ENCODE assay signal across 15 mouse cellular contexts in the genomic region with DNA sequence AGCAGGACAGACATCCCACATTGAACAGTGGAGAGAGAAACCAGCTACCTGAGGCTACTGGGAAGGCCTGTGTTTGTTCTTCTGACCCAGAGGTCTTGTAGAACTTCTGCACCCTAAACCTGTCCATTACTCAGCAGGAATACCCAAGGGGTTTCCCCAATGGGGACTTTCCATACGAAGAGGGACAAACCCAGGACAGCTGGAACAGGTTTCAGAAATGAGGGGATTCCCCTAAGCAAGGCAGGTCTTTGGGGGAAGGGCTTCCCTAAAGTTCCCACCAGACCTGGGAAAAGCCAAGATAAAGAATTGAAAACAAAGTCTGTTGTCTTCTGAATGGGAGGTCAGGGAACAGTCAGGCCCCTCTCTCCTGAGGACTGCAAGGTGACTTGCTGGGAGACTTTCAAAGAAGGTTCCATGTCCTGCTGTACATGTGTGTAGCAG. TPM values are rescaled to one million over a fixed set of nuclear protein-coding genes. Genes with fewer than 3 reads are reported as not detected.
DNase-seq lines count a peak whose midpoint lies in the region; ATAC-seq and TF ChIP-seq lines count a peak whose summit lies in the region.
"Had no signal": no experiment of that assay in that cellular context is flagged by ENCODE, and none has a peak within 500 bp of the region (broad histone marks: within the 10 kb centered on the region; RNA-seq: fewer than 3 reads in every experiment).

No protein-coding gene starts in this region.

- no peak for DNase-seq in liver, adult 2 months (ENCODE audit: extremely low read depth, low read depth, low spot score)
- DNase-seq in liver (no peak), CH12.LX (ENCODE audit: extremely low read depth) (peak; percentile 98)
- peak; percentile 33 to 38 for DNase-seq in B cell, adult 2 months
- DNase-seq in liver, postnatal 0 days, result no peak
- no peak for DNase-seq in cerebellum, postnatal 14 days
- DNase-seq in thymus, postnatal 25 days, result no peak
- DNase-seq: adrenal gland, postnatal 25 days; gastrocnemius, postnatal 14 days; left cerebral cortex, postnatal 4 days; lung, adult 2 months had no signal

- WGBS in liver, adult 2 months, result 48% methylated on average over 1 of the region's 1 CpGs
- 29% methylated on average over 1 of the region's 1 CpGs for WGBS in liver, postnatal 0 days (ENCODE audit: insufficient replicate concordance)

- peak; percentile 95 for TF ChIP-seq EP300 in CH12.LX (IDR thresholded peaks at IDR 0.05; ENCODE audit: low read length)
- TF ChIP-seq EP300 in liver, postnatal 0 days (IDR thresholded peaks at IDR 0.05; ENCODE audit: low read depth), result no peak

- H3K4me2 ChIP-seq in CH12.LX (ENCODE audit: insufficient read depth, low read depth, poor library complexity, severe bottlenecking), result peak overlapping the region; percentile 67
- no peak overlapping the region for H3K4me2 ChIP-seq in liver, postnatal 0 days (ENCODE audit: low read depth, low read length)
- H3K4me2 ChIP-seq: forebrain, embryonic 13.5 days; kidney, embryonic 15.5 days had no signal

- no peak; the same call in 1 of the 2 replicates for TF ChIP-seq RAD21 in CH12.LX (IDR thresholded peaks at IDR 0.05; ENCODE audit: low read depth, low read length)

- no peaks in the 10 kb centered on the region for H3K9me3 ChIP-seq in CH12.LX (replicated peaks; ENCODE audit: low read length)
- H3K9me3 ChIP-seq in liver, postnatal 0 days (ENCODE audit: low read length), result no peaks in the 10 kb centered on the region
- H3K9me3 ChIP-seq: forebrain, embryonic 13.5 days; kidney, embryonic 15.5 days; midbrain, embryonic 10.5 days had no signal

- in situ Hi-C loops in CH12.LX (cut with MboI; ENCODE audit: low pct_ligation_motif_present, low pct_unique_long_range_greater_than_20kb, low sequenced_read_pairs), result no loop called here

- peaks cover 2% of the 10 kb centered on the region; the same call in 1 of the 2 replicates for H3K36me3 ChIP-seq in liver, adult 2 months (ENCODE audit: control insufficient read depth, insufficient read depth, low read length)
- H3K36me3 ChIP-seq in CH12.LX (replicated peaks in 1 of 2; ENCODE audit: control insufficient read depth in 1 of 2, insufficient read depth in 1 of 2, low read length in 1 of 2), result peaks cover 34 to 38% of the 10 kb centered on the region in 2 experiments
- peaks cover 28% of the 10 kb centered on the region for H3K36me3 ChIP-seq in liver, postnatal 0 days (replicated peaks; ENCODE audit: insufficient read depth, low read length)

- no peak overlapping the region for H3K9ac ChIP-seq in liver, adult 2 months (ENCODE audit: low read depth, low read length)
- peak overlapping the region; percentile 38 for H3K9ac ChIP-seq in CH12.LX (ENCODE audit: insufficient read depth, low read depth)
- H3K9ac ChIP-seq in liver, postnatal 0 days (replicated peaks), result no peak overlapping the region
- H3K9ac ChIP-seq: forebrain, embryonic 13.5 days; kidney, embryonic 15.5 days had no signal

- ATAC-seq in liver, postnatal 0 days, result no peak
- ATAC-seq: forebrain, embryonic 13.5 days; hindbrain, embryonic 16.5 days had no signal

- no peaks in the 10 kb centered on the region for H3K4me1 ChIP-seq in liver, adult 2 months (ENCODE audit: control insufficient read depth, insufficient read depth, low read length)
- peaks cover 18 to 61% of the 10 kb centered on the region in 2 experiments for H3K4me1 ChIP-seq in CH12.LX (ENCODE audit: control insufficient read depth in 1 of 2, insufficient read depth in 2 of 2)
- H3K4me1 ChIP-seq in liver, postnatal 0 days (ENCODE audit: insufficient read depth), result peaks cover 5% of the 10 kb centered on the region; the same call in 1 of the 2 replicates
- H3K4me1 ChIP-seq: forebrain, embryonic 13.5 days had no signal

- H3K27me3 ChIP-seq in liver, adult 2 months (ENCODE audit: control insufficient read depth, insufficient read depth, low read length), result no peaks in the 10 kb centered on the region
- H3K27me3 ChIP-seq in CH12.LX (replicated peaks), result no peaks in the 10 kb centered on the region
- H3K27me3 ChIP-seq in liver, postnatal 0 days (ENCODE audit: insufficient read depth, low read length), result no peaks in the 10 kb centered on the region
- H3K27me3 ChIP-seq: forebrain, embryonic 13.5 days; kidney, embryonic 15.5 days had no signal

- dilution Hi-C loops in CH12.LX (cut with MboI; ENCODE audit: extremely low pct_ligation_motif_present, extremely low pct_unique_long_range_greater_than_20kb, low sequenced_read_pairs), result no loop called here

- H3K79me2 ChIP-seq in liver, adult 2 months (ENCODE audit: control insufficient read depth, insufficient read depth, low read length), result no peaks in the 10 kb centered on the region
- H3K79me2 ChIP-seq in CH12.LX (replicated peaks; ENCODE audit: control insufficient read depth, extremely low read depth, insufficient read depth, poor library complexity, severe bottlenecking), result no peaks in the 10 kb centered on the region

- peak overlapping the region; percentile 33 for H3K27ac ChIP-seq in liver, adult 2 months (replicated peaks; ENCODE audit: insufficient read depth, low read depth, low read length)
- H3K27ac ChIP-seq in CH12.LX (ENCODE audit: insufficient read depth, low read depth), result peak overlapping the region; percentile 98
- H3K27ac ChIP-seq in liver, postnatal 0 days (ENCODE audit: low read depth), result peak overlapping the region; percentile 48; the same call in 1 of the 2 replicates
- H3K27ac ChIP-seq: forebrain, embryonic 13.5 days; midbrain, embryonic 10.5 days had no signal

- H3K4me3 ChIP-seq in liver, adult 2 months (ENCODE audit: insufficient read depth, low read depth, low read length), result no peak overlapping the region
- H3K4me3 ChIP-seq in CH12.LX (replicated peaks in 1 of 3; ENCODE audit: low read depth in 2 of 3, low read length in 2 of 3, poor library complexity in 1 of 3), result peak overlapping the region in 1 of 3 experiments; percentile 5
- H3K4me3 ChIP-seq in liver, postnatal 0 days (ENCODE audit: low read depth, low read length), result no peak overlapping the region
- H3K4me3 ChIP-seq: forebrain, embryonic 13.5 days; kidney, embryonic 15.5 days; midbrain, embryonic 10.5 days had no signal

- TF ChIP-seq CTCF in liver, adult 2 months (IDR thresholded peaks at IDR 0.05; ENCODE audit: low read depth, low read length), result no peak
- no peak for TF ChIP-seq CTCF in CH12.LX (conservative IDR thresholded peaks at IDR 0.05 in 1 of 2, IDR thresholded peaks at IDR 0.05 in 1 of 2; ENCODE audit: low read depth in 2 of 2, low read length in 2 of 2)
- no peak for TF ChIP-seq CTCF in liver, postnatal 0 days (IDR thresholded peaks at IDR 0.05; ENCODE audit: low read depth)

- no peak for TF ChIP-seq POLR2A in liver, adult 2 months (IDR thresholded peaks at IDR 0.05; ENCODE audit: extremely low read depth, insufficient read depth, low read length)
- no peak for TF ChIP-seq POLR2A in CH12.LX (IDR thresholded peaks at IDR 0.05; ENCODE audit: low read depth, low read length)

TF ChIP-seq in CH12.LX, 34 proteins besides CTCF, POLR2A, EP300 and RAD21 (continues in another document):
- TF ChIP-seq USF1 (IDR thresholded peaks at IDR 0.05; ENCODE audit: low read depth, low read length) (no peak), SIN3A (IDR thresholded peaks at IDR 0.05; ENCODE audit: low read length) (peak; percentile 78; the same call in 1 of the 2 replicates), MEF2A (IDR thresholded peaks at IDR 0.05; ENCODE audit: borderline replicate concordance, low read depth, low read length) (peak; percentile 86), UBTF (IDR thresholded peaks at IDR 0.05; ENCODE audit: low read depth, low read length) (no peak), ZNF384 (IDR thresholded peaks at IDR 0.05; ENCODE audit: low read depth, low read length) (peak; percentile 32; the same call in 1 of the 2 replicates), ZC3H11A (IDR thresholded peaks at IDR 0.05; ENCODE audit: low read depth, low read length) (no peak), JUN (IDR thresholded peaks at IDR 0.05; ENCODE audit: insufficient read depth, low read depth, low read length) (peak; percentile 43), USF2 (conservative IDR thresholded peaks at IDR 0.05; ENCODE audit: low read depth, low read length) (no peak), TBP (conservative IDR thresholded peaks at IDR 0.05; ENCODE audit: low read depth, low read length) (no peak; the same call in 1 of the 2 replicates), MYC (IDR thresholded peaks at IDR 0.05; ENCODE audit: low read depth, low read length) (peak; percentile 81)

RNA-seq across cellular contexts. Expression of a gene that starts 4.9 kb away (rescaled TPM):
- 9.3 and 16.4 TPM in 2 replicates for total RNA-seq in liver, adult 2 months (2014; rRNA removed)
- 18.2 and 21.0 TPM in 2 replicates for polyA plus RNA-seq in liver, adult 2 months (2012; rRNA removed)
- total RNA-seq in CH12.LX (2012; rRNA removed) (64.3 and 80.0 TPM in 2 replicates), CH12.LX (2014; rRNA removed) (39.0 and 40.6 TPM in 2 replicates)
- 45.1 and 49.6 TPM in 2 replicates for polyA plus RNA-seq in CH12.LX (2012; ENCODE audit: insufficient read length, low read depth)
- 4.5 and 5.4 TPM in 2 replicates for polyA plus RNA-seq in liver, postnatal 0 days (2015; fragmentation: Nextera tagmentation; extraction: Ambion mirVana)

RNA-seq across cellular contexts. Expression of a gene that starts 13.8 kb away (rescaled TPM):
- 27.4 and 36.0 TPM in 2 replicates for total RNA-seq in liver, adult 2 months (2014; rRNA removed)
- polyA plus RNA-seq in liver, adult 2 months (2012; rRNA removed), result 41.2 and 41.8 TPM in 2 replicates
- 227 and 230 TPM in 2 replicates for total RNA-seq in CH12.LX (2012; rRNA removed)
- total RNA-seq in CH12.LX (2014; rRNA removed), result 84.1 and 87.2 TPM in 2 replicates
- 447 and 532 TPM in 2 replicates for polyA plus RNA-seq in CH12.LX (2012; ENCODE audit: insufficient read length, low read depth)
- 81.1 and 84.1 TPM in 2 replicates for polyA plus RNA-seq in liver, postnatal 0 days (2015; fragmentation: Nextera tagmentation; extraction: Ambion mirVana)

RNA-seq across cellular contexts. Expression of a gene that starts 29.6 kb away (rescaled TPM):
- 1.0 and 1.5 TPM in 2 replicates for total RNA-seq in liver, adult 2 months (2014; rRNA removed)
- 1.9 and 3.5 TPM in 2 replicates for polyA plus RNA-seq in liver, adult 2 months (2012; rRNA removed)
- total RNA-seq in CH12.LX (2012; rRNA removed) (4.1 and 4.8 TPM in 2 replicates), CH12.LX (2014; rRNA removed) (1.2 and 1.7 TPM in 2 replicates)
- polyA plus RNA-seq in CH12.LX (2012; ENCODE audit: insufficient read length, low read depth), result 7.2 and 7.6 TPM in 2 replicates
- polyA plus RNA-seq in liver, postnatal 0 days (2015; fragmentation: Nextera tagmentation; extraction: Ambion mirVana), result 1.4 and 1.5 TPM in 2 replicates

RNA-seq across cellular contexts. Expression of a gene that starts 44.2 kb away (rescaled TPM):
- total RNA-seq in liver, adult 2 months (2014; rRNA removed), result 1.8 and 5.3 TPM in 2 replicates
- 19.6 and 22.1 TPM in 2 replicates for polyA plus RNA-seq in liver, adult 2 months (2012; rRNA removed)
- total RNA-seq in CH12.LX (2012; rRNA removed), result 30.8 and 31.3 TPM in 2 replicates
- 16.0 and 18.9 TPM in 2 replicates for total RNA-seq in CH12.LX (2014; rRNA removed)
- polyA plus RNA-seq in CH12.LX (2012; ENCODE audit: insufficient read length, low read depth), result 77.9 and 101 TPM in 2 replicates
- 8.3 and 9.5 TPM in 2 replicates for polyA plus RNA-seq in liver, postnatal 0 days (2015; fragmentation: Nextera tagmentation; extraction: Ambion mirVana)

RNA-seq across cellular contexts. Expression of a gene that starts 44.2 kb away (rescaled TPM):
- 2.0 and 2.5 TPM in 2 replicates for total RNA-seq in liver, adult 2 months (2014; rRNA removed)
- polyA plus RNA-seq in liver, adult 2 months (2012; rRNA removed), result 3.4 and 5.8 TPM in 2 replicates
- total RNA-seq in CH12.LX (2012; rRNA removed), result 20.6 and 30.5 TPM in 2 replicates
- total RNA-seq in CH12.LX (2014; rRNA removed), result 0.26 and 1.1 TPM in 2 replicates
- 7.1 and 9.8 TPM in 2 replicates for polyA plus RNA-seq in CH12.LX (2012; ENCODE audit: insufficient read length, low read depth)
- 0.40 and 0.61 TPM in 2 replicates for polyA plus RNA-seq in liver, postnatal 0 days (2015; fragmentation: Nextera tagmentation; extraction: Ambion mirVana)

Comparison
In these comparisons a context has a peak if more than half of its experiments do, and no peak if none do; other contexts are left out.
1. DNase-seq: peak in B cell, adult 2 months (2 of 2) and CH12.LX (single experiment); none in liver, adult 2 months (single experiment), liver (single experiment), liver, postnatal 0 days (single experiment), cerebellum, postnatal 14 days (0 of 2) and thymus, postnatal 25 days (single experiment).
2. H3K27ac ChIP-seq: peak in every context shown above with its lines; median percentile 98 in CH12.LX; 48 in liver, postnatal 0 days; 33 in liver, adult 2 months.